Mouse (Mus musculus) liver, adult 2 months (tissue): ENCODE data around the gene Mast3.

ENCODE experiments used
- CTCF ChIP-seq: fragments of 200-500 bp; IDR thresholded peaks from 2 replicates; pipeline ENCODE4 v1.5.1; 2011; ENCODE audit warnings: low read depth, low read length, control low read depth
- POLR2A ChIP-seq: fragments of 200-500 bp; IDR thresholded peaks from 2 replicates; pipeline ENCODE4 v1.6.1; 2011; ENCODE audit warnings: low read length, control low read depth; ENCODE audit not compliant: insufficient read depth; ENCODE audit errors: extremely low read depth

GRCm38 (mm10) chr8:70775851-70776495 lies 28.9 kb downstream of the Mast3 start:
- no peak for TF ChIP-seq CTCF
- no peak for TF ChIP-seq POLR2A
